ENCODE assay signal across 9 mouse cellular contexts in genomic region chr12:113188349-113189055, GRCm38 (mm10). TPM values are rescaled to one million over a fixed set of nuclear protein-coding genes. Genes with fewer than 3 reads are reported as not detected.
DNase-seq lines count a peak whose midpoint lies in the region; ATAC-seq and TF ChIP-seq lines count a peak whose summit lies in the region.
"Had no signal": no experiment of that assay in that cellular context is flagged by ENCODE, and none has a peak within 500 bp of the region (broad histone marks: within the 10 kb centered on the region; RNA-seq: fewer than 3 reads in every experiment).

No protein-coding gene starts in this region.

- TF ChIP-seq CTCF in lung, embryonic 14.5 days (IDR thresholded peaks at IDR 0.05; ENCODE audit: low read depth) = no peak

- DNase-seq in lung, embryonic 14.5 days = no peak
- DNase-seq in lung, postnatal 14 days = no peak
- DNase-seq in spleen, postnatal 36 days (ENCODE audit: low spot score in 2 of 2) = no peak
- DNase-seq in kidney, postnatal 4 days = no peak
- no peak for DNase-seq in adrenal gland, adult 2 months

- H3K27me3 ChIP-seq in lung, embryonic 14.5 days (ENCODE audit: insufficient read depth, low read length) = peaks cover 25% of the 10 kb centered on the region
- peaks cover 38% of the 10 kb centered on the region for H3K27me3 ChIP-seq in embryonic facial prominence, embryonic 13.5 days
- H3K27me3 ChIP-seq in intestine, embryonic 16.5 days (replicated peaks; ENCODE audit: control insufficient read depth, insufficient read depth, low read length) = peaks cover 18% of the 10 kb centered on the region
- peaks cover 21% of the 10 kb centered on the region for H3K27me3 ChIP-seq in stomach, embryonic 16.5 days (ENCODE audit: control insufficient read depth, insufficient read depth, low read length)

- H3K4me3 ChIP-seq in lung, embryonic 14.5 days (ENCODE audit: low read depth, low read length) = peak overlapping the region; percentile 36
- H3K4me3 ChIP-seq in embryonic facial prominence, embryonic 13.5 days = peak overlapping the region; percentile 74
- H3K4me3 ChIP-seq in intestine, embryonic 16.5 days (ENCODE audit: low read length) = no peak overlapping the region
- peak overlapping the region; percentile 46; the same call in 1 of the 2 replicates for H3K4me3 ChIP-seq in stomach, embryonic 16.5 days (replicated peaks; ENCODE audit: low read length)

- H3K4me2 ChIP-seq in lung, embryonic 14.5 days = peak overlapping the region; percentile 92
- peak overlapping the region; percentile 85 for H3K4me2 ChIP-seq in embryonic facial prominence, embryonic 13.5 days
- H3K4me2 ChIP-seq in intestine, embryonic 16.5 days (ENCODE audit: low read depth, low read length) = peak overlapping the region; percentile 90
- 0 out of 2 replicates have a peak overlapping the region, but pooled peaks have one; percentile 77 for H3K4me2 ChIP-seq in stomach, embryonic 16.5 days (ENCODE audit: low read depth, low read length)

- H3K4me1 ChIP-seq in lung, embryonic 14.5 days (ENCODE audit: insufficient read depth) = peaks cover 7% of the 10 kb centered on the region; the same call in 1 of the 2 replicates
- H3K4me1 ChIP-seq in embryonic facial prominence, embryonic 13.5 days = peaks cover 28% of the 10 kb centered on the region
- peaks cover 25% of the 10 kb centered on the region for H3K4me1 ChIP-seq in intestine, embryonic 16.5 days (ENCODE audit: control insufficient read depth, insufficient read depth, low read length)
- peaks cover 20% of the 10 kb centered on the region for H3K4me1 ChIP-seq in stomach, embryonic 16.5 days (ENCODE audit: control insufficient read depth, insufficient read depth, low read length)

- H3K9ac ChIP-seq in lung, embryonic 14.5 days = no peak overlapping the region
- no peak overlapping the region for H3K9ac ChIP-seq in embryonic facial prominence, embryonic 13.5 days
- H3K9ac ChIP-seq in intestine, embryonic 16.5 days (ENCODE audit: low read depth, low read length) = no peak overlapping the region
- H3K9ac ChIP-seq in stomach, embryonic 16.5 days (ENCODE audit: low read length) = no peak overlapping the region

- no peaks in the 10 kb centered on the region for H3K9me3 ChIP-seq in lung, embryonic 14.5 days (ENCODE audit: low read depth, low read length)
- H3K9me3 ChIP-seq in embryonic facial prominence, embryonic 13.5 days = no peaks in the 10 kb centered on the region
- no peaks in the 10 kb centered on the region for H3K9me3 ChIP-seq in intestine, embryonic 16.5 days (ENCODE audit: control insufficient read depth, low read length)
- H3K9me3 ChIP-seq in stomach, embryonic 16.5 days (replicated peaks; ENCODE audit: control insufficient read depth, low read length) = no peaks in the 10 kb centered on the region

- no peaks in the 10 kb centered on the region for H3K36me3 ChIP-seq in lung, embryonic 14.5 days (ENCODE audit: insufficient read depth)
- peaks cover 33% of the 10 kb centered on the region for H3K36me3 ChIP-seq in embryonic facial prominence, embryonic 13.5 days
- no peaks in the 10 kb centered on the region for H3K36me3 ChIP-seq in intestine, embryonic 16.5 days (ENCODE audit: control insufficient read depth, insufficient read depth, low read length)
- H3K36me3 ChIP-seq in stomach, embryonic 16.5 days (ENCODE audit: control insufficient read depth, insufficient read depth, low read length) = 0 out of 2 replicates have a peak, but pooled peaks cover 7% of the 10 kb centered on the region

- H3K27ac ChIP-seq in lung, embryonic 14.5 days (ENCODE audit: low read depth) = no peak overlapping the region
- H3K27ac ChIP-seq in embryonic facial prominence, embryonic 13.5 days = no peak overlapping the region
- H3K27ac ChIP-seq in intestine, embryonic 16.5 days (ENCODE audit: low read length) = no peak overlapping the region
- no peak overlapping the region for H3K27ac ChIP-seq in stomach, embryonic 16.5 days (ENCODE audit: low read length)

- WGBS in lung, embryonic 14.5 days = 83% methylated on average over 51 of the region's 51 CpGs
- 91% methylated on average over 51 of the region's 51 CpGs for WGBS in embryonic facial prominence, embryonic 13.5 days
- 84% methylated on average over 51 of the region's 51 CpGs for WGBS in intestine, embryonic 16.5 days
- 82% methylated on average over 51 of the region's 51 CpGs for WGBS in stomach, embryonic 16.5 days

- no peak; the same call in 1 of the 2 replicates for ATAC-seq in lung, embryonic 14.5 days (ENCODE audit: insufficient read depth)
- no peak for ATAC-seq in embryonic facial prominence, embryonic 13.5 days (ENCODE audit: insufficient number of reproducible peaks, insufficient read depth, low FRiP score, low TSS enrichment, low read depth)
- no peak for ATAC-seq in intestine, embryonic 16.5 days
- ATAC-seq in stomach, embryonic 16.5 days (ENCODE audit: insufficient read depth, low FRiP score) = no peak

RNA-seq across cellular contexts. Expression of gene Tmem121, which starts 2.8 kb away (rescaled TPM):
- polyA plus RNA-seq in lung, embryonic 14.5 days (2014; fragmentation: Nextera tagmentation; extraction: Ambion mirVana) = 4.3 and 6.1 TPM in 2 replicates
- 16.6 and 18.0 TPM in 2 replicates for polyA plus RNA-seq in embryonic facial prominence, embryonic 13.5 days (2015; fragmentation: Nextera tagmentation; extraction: Ambion mirVana)
- polyA plus RNA-seq in intestine, embryonic 16.5 days (2015; fragmentation: Nextera tagmentation; extraction: Ambion mirVana) = 5.6 and 5.8 TPM in 2 replicates
- polyA plus RNA-seq in stomach, embryonic 16.5 days (2015; fragmentation: Nextera tagmentation; extraction: Ambion mirVana) = 4.6 and 6.5 TPM in 2 replicates
- total RNA-seq in adrenal gland, adult 2 months (2021) = 1 to 10 TPM; 2.8 to 9.7 TPM
- polyA plus RNA-seq in adrenal gland, adult 2 months (2012; rRNA removed) = 11.9 and 15.9 TPM in 2 replicates
- total RNA-seq: common myeloid progenitor, adult 5-6 weeks had no signal

RNA-seq across cellular contexts. Expression of gene Tedc1, which starts 32.3 kb away (rescaled TPM):
- polyA plus RNA-seq in lung, embryonic 14.5 days (2014; fragmentation: Nextera tagmentation; extraction: Ambion mirVana) = 35.1 and 35.4 TPM in 2 replicates
- 32.0 and 33.9 TPM in 2 replicates for polyA plus RNA-seq in embryonic facial prominence, embryonic 13.5 days (2015; fragmentation: Nextera tagmentation; extraction: Ambion mirVana)
- polyA plus RNA-seq in intestine, embryonic 16.5 days (2015; fragmentation: Nextera tagmentation; extraction: Ambion mirVana) = 21.4 and 22.7 TPM in 2 replicates
- polyA plus RNA-seq in stomach, embryonic 16.5 days (2015; fragmentation: Nextera tagmentation; extraction: Ambion mirVana) = 24.0 and 24.3 TPM in 2 replicates
- total RNA-seq in adrenal gland, adult 2 months (2021) = 1 to 10 TPM in 1 of 2 experiments, under 1 TPM in 1; 0.66 to 1.4 TPM
- polyA plus RNA-seq in adrenal gland, adult 2 months (2012; rRNA removed) = 3.6 and 6.6 TPM in 2 replicates

RNA-seq across cellular contexts. Expression of gene Crip1, which starts 42.4 kb away (rescaled TPM):
- polyA plus RNA-seq in lung, embryonic 14.5 days (2014; fragmentation: Nextera tagmentation; extraction: Ambion mirVana) = 237 and 267 TPM in 2 replicates
- 224 and 230 TPM in 2 replicates for polyA plus RNA-seq in embryonic facial prominence, embryonic 13.5 days (2015; fragmentation: Nextera tagmentation; extraction: Ambion mirVana)
- polyA plus RNA-seq in intestine, embryonic 16.5 days (2015; fragmentation: Nextera tagmentation; extraction: Ambion mirVana) = 489 and 523 TPM in 2 replicates
- 350 and 360 TPM in 2 replicates for polyA plus RNA-seq in stomach, embryonic 16.5 days (2015; fragmentation: Nextera tagmentation; extraction: Ambion mirVana)
- 100 to 1,000 TPM in 1 of 2 experiments, 10 to 100 TPM in 1; 51.5 to 101 TPM for total RNA-seq in adrenal gland, adult 2 months (2021)
- 31.7 and 36.9 TPM in 2 replicates for polyA plus RNA-seq in adrenal gland, adult 2 months (2012; rRNA removed)

RNA-seq across cellular contexts. Expression of gene Crip2, which starts 48.5 kb away (rescaled TPM):
- 266 and 273 TPM in 2 replicates for polyA plus RNA-seq in lung, embryonic 14.5 days (2014; fragmentation: Nextera tagmentation; extraction: Ambion mirVana)
- 63.4 and 72.3 TPM in 2 replicates for polyA plus RNA-seq in embryonic facial prominence, embryonic 13.5 days (2015; fragmentation: Nextera tagmentation; extraction: Ambion mirVana)
- polyA plus RNA-seq in intestine, embryonic 16.5 days (2015; fragmentation: Nextera tagmentation; extraction: Ambion mirVana) = 124 and 130 TPM in 2 replicates
- polyA plus RNA-seq in stomach, embryonic 16.5 days (2015; fragmentation: Nextera tagmentation; extraction: Ambion mirVana) = 140 and 142 TPM in 2 replicates
- total RNA-seq in adrenal gland, adult 2 months (2021) = 10 to 100 TPM; 57.5 to 58.2 TPM
- polyA plus RNA-seq in adrenal gland, adult 2 months (2012; rRNA removed) = 159 and 168 TPM in 2 replicates
